Mouse (Mus musculus) adrenal gland, adult 2 months (tissue): ENCODE data around the gene Adam12. TPM values are rescaled to one million over a fixed set of nuclear protein-coding genes. Genes with fewer than 3 reads are reported as not detected.

ENCODE experiments used
- DNase-seq: peaks from one replicate; pipeline ENCODE4 v3.0.0; 2021
- microRNA-seq, 2 experiments: library from miRNA; unstranded; fragments of <30 nt; microRNA quantifications; one replicate each; pipeline ENCODE4 v1.2.0; 2021
- polyA plus RNA-seq: library from polyadenylated mRNA; depleted of rRNA; stranded (reverse); fragments of >200 nt; gene quantifications from 2 replicates; pipeline ENCODE4 v1.2.3, GENCODE M21; 2012; rRNA removed
- total RNA-seq, 2 experiments: library from RNA; stranded (reverse); gene quantifications; 2 replicates each; pipeline ENCODE4 v1.2.3; 2021

Gene Adam12
- total and polyA plus RNA-seq, 3 experiments: 2.3 to 21.7 (median 6.2) TPM

DNA sequence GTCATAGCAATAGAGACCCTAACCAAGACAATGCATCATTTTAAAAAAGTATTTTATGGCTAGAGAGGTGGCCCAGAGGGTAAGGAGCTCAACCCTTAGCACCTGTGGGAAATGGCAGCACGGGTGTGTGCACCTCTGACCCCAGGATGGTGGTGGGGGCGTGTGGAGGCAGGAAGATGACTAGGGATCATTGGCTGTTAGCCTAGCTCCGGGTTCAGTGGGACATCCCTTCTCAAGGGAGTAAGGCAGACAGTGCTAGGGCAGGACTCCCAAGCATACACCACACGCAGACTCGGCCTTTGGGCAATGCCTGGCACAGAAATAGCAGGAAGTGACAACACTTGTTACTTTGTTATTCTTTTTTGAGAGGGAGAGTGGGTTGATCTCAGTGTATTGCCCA lies 359.2 kb downstream of the Adam12 start:
- no peak for DNase-seq

DNA sequence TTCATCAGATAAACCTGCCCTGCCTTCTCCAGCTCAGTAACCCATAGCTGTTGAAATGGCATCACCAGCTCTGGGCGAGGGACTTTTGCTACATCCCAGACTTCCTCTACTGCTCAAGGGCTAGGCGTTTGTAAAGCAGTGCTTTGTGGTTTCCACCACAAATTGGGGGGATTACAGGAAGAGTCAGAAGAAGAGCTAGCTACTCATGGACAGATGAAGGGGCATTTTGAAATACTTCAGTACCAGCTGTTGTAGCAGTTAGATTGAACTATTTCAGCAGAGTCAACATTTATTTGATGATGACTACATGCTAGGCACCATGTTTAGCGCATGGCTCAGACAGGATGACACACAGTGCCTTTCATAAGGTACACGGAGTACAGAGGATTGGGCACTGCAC lies 361.7 kb downstream of the Adam12 start:
- DNase-seq: no peak

- no peak for DNase-seq
Measured at GRCm38 (mm10) chr7:133863684-133864083, 368.3 kb downstream of the Adam12 start.

DNA sequence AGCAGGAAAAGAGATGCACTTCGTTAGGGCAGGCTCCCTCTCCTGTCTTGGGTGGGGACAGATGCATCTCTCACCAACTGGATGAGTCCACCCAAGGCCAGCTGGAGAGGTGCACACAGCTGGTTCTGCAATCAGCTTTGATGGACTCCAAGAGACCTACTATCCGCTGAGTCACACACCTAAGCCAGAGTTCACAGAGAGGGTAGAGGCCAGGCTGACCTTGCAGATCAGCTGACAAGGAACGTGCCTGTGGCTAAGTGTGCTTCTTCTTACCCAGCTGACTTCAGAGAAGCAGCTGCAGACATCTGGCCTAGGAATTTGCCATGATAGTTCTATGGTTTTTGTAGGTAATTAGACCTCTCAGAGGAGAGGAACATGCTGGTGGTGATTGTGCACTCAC lies 368.8 kb downstream of the Adam12 start:
- DNase-seq: peak; percentile 43

- DNase-seq: no peak
Measured at GRCm38 (mm10) chr7:133862723-133863122, 369.2 kb downstream of the Adam12 start.

- no peak for DNase-seq
Measured at GRCm38 (mm10) chr7:133862233-133862632, 369.7 kb downstream of the Adam12 start.

DNA sequence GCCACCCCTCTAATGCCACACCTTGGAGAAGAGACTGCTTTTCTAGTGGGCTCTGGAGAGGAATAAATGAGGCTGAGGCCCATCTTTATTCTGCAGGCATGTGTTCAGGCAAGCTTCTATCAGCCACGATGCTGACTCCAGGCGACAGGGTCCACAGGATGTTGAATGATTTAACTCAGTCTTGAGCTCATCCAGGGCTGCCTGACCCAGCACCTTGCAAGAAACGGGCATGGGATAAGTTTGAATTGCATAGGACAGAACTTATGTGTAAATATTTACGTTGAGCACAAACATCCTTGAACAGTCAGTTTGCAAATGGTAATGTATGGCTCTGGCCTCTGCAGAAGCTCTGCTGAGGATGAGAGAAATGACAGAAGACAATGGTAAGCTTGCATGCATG lies 372.4 kb downstream of the Adam12 start:
- DNase-seq: no peak

GRCm38 (mm10) chr7:133858506-133858905 lies 373.4 kb downstream of the Adam12 start:
- DNase-seq: no peak

- DNase-seq: peak; percentile 77
Measured at GRCm38 (mm10) chr7:133856278-133856677, 375.7 kb downstream of the Adam12 start.

- DNase-seq: no peak
Measured at GRCm38 (mm10) chr7:133850735-133851134, 381.2 kb downstream of the Adam12 start.

GRCm38 (mm10) chr7:133848180-133848579 lies 383.8 kb downstream of the Adam12 start:
- no peak for DNase-seq

DNA sequence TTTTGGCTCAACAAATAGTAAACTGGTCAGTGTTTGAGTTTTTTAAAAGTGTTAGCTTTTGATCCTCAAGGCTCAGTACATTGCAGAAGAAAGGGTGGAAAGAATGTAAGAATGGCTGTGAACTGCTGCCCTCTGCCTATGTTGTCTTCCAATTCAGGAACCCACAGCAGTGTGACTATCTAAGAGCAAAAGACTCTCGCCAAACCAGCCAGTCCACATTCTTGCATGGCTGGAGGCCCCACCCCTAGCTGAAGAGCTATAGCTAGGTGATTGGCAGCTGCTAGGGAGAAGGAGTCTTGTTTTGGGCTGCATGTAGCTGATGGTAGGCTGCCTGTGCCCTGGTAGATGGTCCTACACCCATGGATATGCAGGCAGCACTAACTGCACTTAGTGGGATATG lies 384.8 kb downstream of the Adam12 start:
- no peak for DNase-seq

DNA sequence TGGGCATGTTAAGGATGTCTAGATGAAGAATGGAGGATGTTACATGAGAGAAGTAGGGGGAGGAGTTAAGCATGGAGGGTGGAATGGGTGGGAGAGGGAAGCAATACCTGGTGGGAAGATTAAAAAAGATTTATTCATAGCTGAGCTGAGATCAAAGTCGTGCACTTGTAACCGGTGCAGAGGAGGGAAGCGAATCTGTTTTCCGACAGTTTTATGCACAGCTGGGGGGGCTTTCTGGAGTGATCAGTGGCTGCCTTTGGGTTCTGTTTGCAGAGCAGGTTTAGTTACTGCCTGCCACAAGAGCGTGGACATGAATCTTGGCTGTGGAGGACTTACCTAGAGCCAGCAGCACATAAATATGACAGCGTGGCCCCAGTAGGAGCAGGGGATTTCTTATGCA lies 389.9 kb downstream of the Adam12 start:
- DNase-seq: no peak

DNA sequence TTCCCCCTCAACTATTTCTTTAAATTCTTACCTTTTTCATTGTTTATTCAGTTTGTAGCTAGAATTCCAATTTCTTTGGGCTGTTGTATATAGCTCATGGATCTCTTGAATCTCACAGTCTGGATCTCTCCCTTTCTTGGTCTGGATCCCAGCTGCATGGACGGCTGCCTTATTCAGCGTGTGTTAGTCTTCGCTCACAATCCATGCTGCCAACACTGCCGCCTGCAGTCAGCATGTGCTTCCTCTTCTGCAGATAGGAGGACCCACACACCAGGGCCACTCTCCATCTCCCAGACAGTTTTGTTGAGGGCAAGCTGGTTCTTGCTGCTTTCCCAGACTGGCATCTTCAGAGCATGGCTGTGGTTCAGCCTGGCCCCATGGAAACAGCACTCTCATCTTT lies 392.4 kb downstream of the Adam12 start:
- DNase-seq: no peak

Small RNAs within 50 kb of the gene (microRNA-seq; reads per million reads assigned to microRNA genes)
- gene Gm23631: 0 reads per million in 2 experiments

Other genes starting within 250 kb of the Adam12 start
- 1 to 10 TPM; 5.6 to 9.4 TPM for gene D7Ertd443e, start 153.5 kb upstream of the Adam12 start, total RNA-seq
- gene D7Ertd443e, start 153.5 kb upstream of the Adam12 start, polyA plus RNA-seq: 0.54 and 1.1 TPM in 2 replicates